Mouse (Mus musculus) B cell, adult 2 months (primary cell): ENCODE results near the gene Thy1.

Experiments
- DNase-seq, 2 experiments: peaks; one replicate each; pipeline ENCODE4 v3.0.0; 2022

Gene Thy1

GRCm38 (mm10) chr9:44067241-44067959 is 24.2 kb downstream of the Thy1 start:
- no peak for DNase-seq

GRCm38 (mm10) chr9:44067960-44068330 is 24.8 kb downstream of the Thy1 start:
- no peak for DNase-seq

GRCm38 (mm10) chr9:44069252-44069651 is 26.1 kb downstream of the Thy1 start:
- no peak for DNase-seq

- DNase-seq, result no peak
These were observed 27.1 kb downstream of the Thy1 start for GRCm38 (mm10) chr9:44070113-44070843.

- no peak for DNase-seq
These were observed 27.7 kb downstream of the Thy1 start for GRCm38 (mm10) chr9:44070844-44071231.

- DNase-seq, result no peak
These were observed 28.9 kb downstream of the Thy1 start for GRCm38 (mm10) chr9:44071914-44072598.

- no peak for DNase-seq
These were observed 29.4 kb downstream of the Thy1 start for GRCm38 (mm10) chr9:44072599-44072915.

- no peak for DNase-seq
These were observed 29.9 kb downstream of the Thy1 start for GRCm38 (mm10) chr9:44073115-44073514.

GRCm38 (mm10) chr9:44074395-44075275 is 31.5 kb downstream of the Thy1 start:
- peak; percentile 61 to 62 for DNase-seq

- no peak for DNase-seq
These were observed 32.3 kb downstream of the Thy1 start for GRCm38 (mm10) chr9:44075276-44075995.

- DNase-seq, result no peak
These were observed 33.0 kb downstream of the Thy1 start for GRCm38 (mm10) chr9:44075996-44076763.

- DNase-seq, result peak; percentile 63 to 66
These were observed 33.6 kb downstream of the Thy1 start for GRCm38 (mm10) chr9:44076764-44077120.

GRCm38 (mm10) chr9:44077266-44077910 is 34.2 kb downstream of the Thy1 start:
- no peak for DNase-seq

GRCm38 (mm10) chr9:44078136-44078797 is 35.1 kb downstream of the Thy1 start:
- no peak for DNase-seq

GRCm38 (mm10) chr9:44078955-44079756 is 36.0 kb downstream of the Thy1 start:
- no peak for DNase-seq

GRCm38 (mm10) chr9:44079997-44080780 is 37.0 kb downstream of the Thy1 start:
- no peak for DNase-seq

GRCm38 (mm10) chr9:44080953-44081352 is 37.8 kb downstream of the Thy1 start:
- DNase-seq, result no peak

- no peak for DNase-seq
These were observed 38.4 kb downstream of the Thy1 start for GRCm38 (mm10) chr9:44081581-44081980.

GRCm38 (mm10) chr9:44082266-44082665 is 39.1 kb downstream of the Thy1 start:
- no peak for DNase-seq
